Mouse (Mus musculus) midbrain, embryonic 12.5 days (tissue): Measurements from ENCODE around the gene Olfr649. TPM values are rescaled to one million over a fixed set of nuclear protein-coding genes. Genes with fewer than 3 reads are reported as not detected.

ENCODE experiments used
- ATAC-seq: fragments of 200-750 bp; cut with Nextera tagmentation; 2 replicates; pipeline ENCODE4 v1.8.0; 2017; ENCODE audit warnings: low read depth, moderate TSS enrichment, moderate library complexity; ENCODE audit not compliant: low FRiP score
- H3K27ac ChIP-seq: fragments of 300-500 bp; sonication (generic); replicated peaks from 2 replicates; pipeline ENCODE4 v1.5.1; 2016; ENCODE audit warnings: mild to moderate bottlenecking
- H3K27me3 ChIP-seq: fragments of 300-500 bp; sonication (generic); 2 replicates; pipeline ENCODE4 v1.6.1; 2016; ENCODE audit warnings: mild to moderate bottlenecking
- H3K36me3 ChIP-seq: fragments of 300-500 bp; sonication (generic); 2 replicates; pipeline ENCODE4 v1.6.1; 2016
- H3K4me1 ChIP-seq: fragments of 300-500 bp; sonication (generic); 2 replicates; pipeline ENCODE4 v1.6.1; 2016
- H3K4me2 ChIP-seq: fragments of 300-500 bp; sonication (generic); replicated peaks from 2 replicates; pipeline ENCODE4 v1.6.1; 2016; ENCODE audit warnings: mild to moderate bottlenecking, moderate library complexity
- H3K4me3 ChIP-seq: fragments of 300-500 bp; sonication (generic); 2 replicates; pipeline ENCODE4 v1.5.1; 2016; ENCODE audit warnings: mild to moderate bottlenecking
- H3K9ac ChIP-seq: fragments of 300-500 bp; sonication (generic); replicated peaks from 2 replicates; pipeline ENCODE4 v1.6.1; 2016; ENCODE audit warnings: mild to moderate bottlenecking, moderate library complexity
- H3K9me3 ChIP-seq: fragments of 300-500 bp; sonication (generic); 2 replicates; pipeline ENCODE4 v1.6.1; 2016; ENCODE audit warnings: mild to moderate bottlenecking
- WGBS: fragments of 180-500 bp; shearing (Covaris S2); methylation state at CpG from one replicate; pipeline ENCODE4 v1.1.7; 2016; 5-methylcytosine and 5-hydroxymethylcytosine counted together
- polyA plus RNA-seq: library from polyadenylated mRNA; unstranded; fragments of >200 nt; fragmentation: Nextera tagmentation; extraction: Ambion mirVana; gene quantifications from 2 replicates; pipeline ENCODE4 v1.2.1, GENCODE M21; 2016

Gene Olfr649
- not detected in 2 replicates for polyA plus RNA-seq

GRCm38 (mm10) chr7:104195885-104196284, at the start of gene Olfr649:
Gene Olfr649, minus strand, starts transcription at chr7:104195985.
- Histone ChIP-seq H3K4me2 (no peak within 1 kb of the TSS), H3K36me3 (no peaks in the 10 kb centered on the region), H3K27me3 (no peaks in the 10 kb centered on the region), H3K27ac (no peak within 1 kb of the TSS), H3K4me1 (no peaks in the 10 kb centered on the region), H3K9ac (no peak within 1 kb of the TSS), H3K9me3 (no peaks in the 10 kb centered on the region), H3K4me3 (no peak within 1 kb of the TSS)
- 82% methylated on average over 6 of the region's 6 CpGs for WGBS
- no peak for ATAC-seq

DNA sequence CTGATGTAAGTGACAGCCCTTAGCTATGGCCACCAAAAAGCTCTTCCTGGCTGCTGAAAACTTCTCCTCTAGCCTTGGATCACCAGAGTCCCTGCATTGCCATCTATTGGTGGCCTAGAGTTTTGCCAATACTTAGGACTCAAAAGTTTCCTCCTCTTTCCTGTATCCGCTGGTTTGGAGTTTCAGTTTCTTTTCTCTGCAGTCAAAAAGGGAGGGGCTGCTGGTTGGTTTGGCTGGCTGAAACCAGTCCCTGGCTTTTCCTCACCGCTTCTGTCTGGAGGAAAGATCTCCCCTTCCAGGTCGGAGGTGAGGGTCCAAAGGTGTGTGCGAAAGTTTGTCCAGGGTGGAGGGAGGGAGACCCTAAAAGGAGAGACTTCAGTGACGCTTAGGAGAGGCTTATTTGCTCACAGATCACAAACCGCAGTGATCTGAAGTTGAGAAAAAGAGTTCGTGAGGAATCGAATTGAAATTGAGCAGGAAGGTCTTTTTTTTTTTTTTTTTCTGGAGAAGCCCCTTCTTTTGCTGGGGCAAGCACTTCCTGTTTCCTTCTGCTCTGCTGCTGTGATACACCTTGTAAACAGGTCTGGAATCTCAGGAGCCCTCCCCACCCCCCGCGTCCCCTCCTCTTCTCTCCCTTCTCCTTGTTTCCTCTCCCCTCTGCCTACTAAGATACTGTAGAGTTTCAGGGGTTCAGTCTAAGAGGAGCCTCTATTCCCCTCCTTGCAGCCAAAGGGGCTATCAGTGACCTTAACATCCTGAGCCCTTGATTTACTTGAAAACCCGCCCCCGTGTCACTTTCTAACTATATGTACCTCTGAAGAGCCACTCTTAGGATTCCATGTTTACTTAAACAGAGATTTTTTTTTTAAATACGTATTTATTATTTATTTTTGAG, 48.7 kb upstream of the Olfr649 start, which contains the start of gene Trim34a:
Gene Trim34a, plus strand, starts transcription at position 171 of the 895 bp plus-strand sequence.
- peak within 1 kb of the TSS; percentile 32 for H3K4me3 ChIP-seq
- H3K9me3 ChIP-seq = no peaks in the 10 kb centered on the region
- H3K4me1 ChIP-seq = no peaks in the 10 kb centered on the region
- no peak within 1 kb of the TSS for H3K27ac ChIP-seq
- ATAC-seq = peak; percentile 58
- H3K36me3 ChIP-seq = no peaks in the 10 kb centered on the region
- 7% methylated on average over 13 of the region's 13 CpGs for WGBS
- no peaks in the 10 kb centered on the region for H3K27me3 ChIP-seq
- peak within 1 kb of the TSS; percentile 43 for H3K4me2 ChIP-seq
- H3K9ac ChIP-seq = no peak within 1 kb of the TSS

DNA sequence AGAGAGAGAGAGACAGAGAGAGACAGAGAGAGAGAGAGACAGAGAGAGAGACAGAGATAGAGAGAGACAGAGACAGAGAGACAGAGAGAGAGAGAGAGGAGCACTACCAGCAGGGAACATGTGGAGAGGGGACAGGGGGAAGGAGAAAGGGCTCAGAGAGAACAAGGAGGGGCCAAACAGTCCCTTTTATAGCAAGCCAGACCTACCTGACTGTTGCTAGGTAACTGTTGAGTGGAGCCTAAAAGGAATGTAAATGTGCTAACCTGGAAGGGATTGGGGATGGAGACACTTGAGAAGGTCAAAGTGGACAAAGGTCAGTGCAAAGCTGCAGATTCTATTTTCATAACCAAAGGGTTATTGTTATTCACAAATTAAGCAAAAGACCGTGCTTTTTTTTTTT, 47.8 kb upstream of the Olfr649 start:
- 67% methylated on average over 1 of the region's 1 CpGs for WGBS
- Histone ChIP-seq H3K36me3 (no peaks in the 10 kb centered on the region), H3K9ac (no peak overlapping the region), H3K9me3 (no peaks in the 10 kb centered on the region), H3K4me2 (no peak overlapping the region), H3K4me1 (no peaks in the 10 kb centered on the region), H3K27me3 (no peaks in the 10 kb centered on the region), H3K27ac (no peak overlapping the region), H3K4me3 (no peak overlapping the region)
- ATAC-seq = no peak

DNA sequence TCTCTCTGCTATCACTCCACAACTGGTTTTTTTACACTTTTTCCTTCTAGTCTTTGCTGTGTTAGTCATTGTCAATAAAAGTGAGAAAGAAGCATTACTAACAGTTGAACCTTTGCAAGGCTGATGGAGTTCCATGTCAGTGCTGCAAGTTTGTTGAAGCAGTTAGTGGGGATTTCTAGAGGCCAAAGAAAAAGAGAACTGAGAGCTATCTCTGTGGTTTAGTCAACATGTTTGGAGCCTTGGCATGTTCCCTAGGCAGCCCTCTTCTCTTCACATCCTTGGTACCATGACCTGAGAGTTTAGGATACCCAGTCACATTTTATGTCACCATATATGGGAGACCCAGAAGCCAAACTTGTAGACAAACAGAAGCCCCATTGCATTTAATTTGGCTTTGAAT, 45.1 kb upstream of the Olfr649 start:
- no peaks in the 10 kb centered on the region for H3K36me3 ChIP-seq
- H3K4me2 ChIP-seq = no peak overlapping the region
- H3K9me3 ChIP-seq = no peaks in the 10 kb centered on the region
- ATAC-seq = no peak
- H3K9ac ChIP-seq = no peak overlapping the region
- H3K27ac ChIP-seq = no peak overlapping the region
- no peaks in the 10 kb centered on the region for H3K4me1 ChIP-seq
- H3K4me3 ChIP-seq = no peak overlapping the region
- no peaks in the 10 kb centered on the region for H3K27me3 ChIP-seq

DNA sequence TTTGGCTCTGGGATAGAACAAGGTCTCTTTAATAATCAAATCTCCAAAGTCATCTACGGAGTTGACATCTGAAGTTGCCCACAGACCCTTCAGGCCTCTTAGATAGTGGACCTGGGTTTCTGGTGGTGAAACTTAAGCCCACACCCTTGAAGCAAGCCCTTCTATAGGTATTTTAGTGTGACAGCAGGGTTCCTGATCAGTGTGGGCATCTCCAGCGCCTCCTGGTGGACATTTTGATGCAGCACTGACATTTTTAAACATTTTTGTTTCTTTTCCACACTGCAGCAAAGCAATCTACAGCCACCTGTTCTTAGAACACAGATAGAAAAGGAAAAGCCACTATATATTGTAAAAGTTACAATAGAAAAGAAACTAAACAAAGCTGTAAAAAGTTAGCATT, 35.4 kb upstream of the Olfr649 start:
- no peaks in the 10 kb centered on the region for H3K36me3 ChIP-seq
- H3K9me3 ChIP-seq = no peaks in the 10 kb centered on the region
- no peak for ATAC-seq
- H3K4me3 ChIP-seq = no peak overlapping the region
- no peaks in the 10 kb centered on the region for H3K4me1 ChIP-seq
- H3K4me2 ChIP-seq = no peak overlapping the region
- no peak overlapping the region for H3K27ac ChIP-seq
- WGBS = 36% methylated on average over 2 of the region's 2 CpGs
- no peaks in the 10 kb centered on the region for H3K27me3 ChIP-seq
- H3K9ac ChIP-seq = no peak overlapping the region

DNA sequence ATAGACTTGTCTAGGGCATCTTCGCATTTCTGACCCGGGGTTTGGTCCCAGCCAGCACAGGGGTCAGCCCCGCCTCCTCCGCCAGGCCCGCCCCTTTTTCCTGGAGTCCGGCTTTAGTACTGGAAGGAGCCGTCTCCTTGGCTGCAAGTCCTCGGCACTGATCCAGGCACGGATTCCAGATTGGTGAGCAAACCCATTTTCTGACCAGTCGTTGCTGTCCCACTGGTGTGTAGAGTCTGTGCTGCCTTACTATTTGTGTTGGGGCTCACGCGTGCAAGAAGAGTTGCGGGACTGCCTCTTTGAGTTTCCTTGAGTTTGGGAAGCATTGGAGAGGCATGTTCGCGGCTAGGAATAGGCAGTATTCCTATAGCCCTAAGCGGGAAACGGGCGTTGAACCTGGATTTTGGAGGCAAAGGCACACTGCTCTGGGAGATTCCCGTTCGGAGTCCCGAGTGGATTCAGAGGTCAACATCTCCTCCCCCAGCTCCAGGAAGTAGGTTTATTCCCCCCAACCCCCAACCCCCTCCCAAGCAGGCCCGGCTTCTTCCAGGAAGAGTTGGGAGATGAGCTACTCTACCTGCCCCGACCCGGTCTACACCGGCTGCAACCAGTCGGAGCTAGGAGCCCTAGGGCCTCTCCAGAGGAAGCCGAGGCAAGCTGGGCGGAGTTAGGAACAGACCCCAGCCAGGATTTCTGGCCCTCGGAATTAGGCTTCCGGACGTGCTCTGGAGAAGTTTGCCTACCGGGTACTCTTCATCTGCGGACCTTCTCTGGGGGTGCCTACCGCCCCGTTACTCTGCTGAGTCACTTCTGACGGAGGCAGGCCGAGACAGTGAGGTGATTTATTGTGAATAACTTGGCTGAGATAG, 23.1 kb upstream of the Olfr649 start, which contains the start of gene Trim6:
Gene Trim6, plus strand, starts transcription at position 93 of the 869 bp plus-strand sequence.
- Histone ChIP-seq H3K36me3 (no peaks in the 10 kb centered on the region), H3K9ac (0 out of 2 replicates have a peak within 1 kb of the TSS, but pooled peaks have one; percentile 24), H3K27me3 (no peaks in the 10 kb centered on the region), H3K4me1 (peaks cover 7% of the 10 kb centered on the region), H3K4me3 (peak within 1 kb of the TSS; percentile 31), H3K27ac (no peak within 1 kb of the TSS), H3K4me2 (peak within 1 kb of the TSS; percentile 53), H3K9me3 (no peaks in the 10 kb centered on the region)
- ATAC-seq = peak; percentile 82
- WGBS = 2% methylated on average over 37 of the region's 37 CpGs

- ATAC-seq = no peak
- Histone ChIP-seq H3K27me3 (no peaks in the 10 kb centered on the region), H3K9ac (no peak overlapping the region), H3K4me3 (no peak overlapping the region), H3K36me3 (no peaks in the 10 kb centered on the region), H3K9me3 (no peaks in the 10 kb centered on the region), H3K27ac (no peak overlapping the region), H3K4me2 (no peak overlapping the region), H3K4me1 (peaks cover 7% of the 10 kb centered on the region)
- WGBS = 84% methylated on average over 2 of the region's 2 CpGs
Observed at GRCm38 (mm10) chr7:104217881-104218280, 22.1 kb upstream of the Olfr649 start.

DNA sequence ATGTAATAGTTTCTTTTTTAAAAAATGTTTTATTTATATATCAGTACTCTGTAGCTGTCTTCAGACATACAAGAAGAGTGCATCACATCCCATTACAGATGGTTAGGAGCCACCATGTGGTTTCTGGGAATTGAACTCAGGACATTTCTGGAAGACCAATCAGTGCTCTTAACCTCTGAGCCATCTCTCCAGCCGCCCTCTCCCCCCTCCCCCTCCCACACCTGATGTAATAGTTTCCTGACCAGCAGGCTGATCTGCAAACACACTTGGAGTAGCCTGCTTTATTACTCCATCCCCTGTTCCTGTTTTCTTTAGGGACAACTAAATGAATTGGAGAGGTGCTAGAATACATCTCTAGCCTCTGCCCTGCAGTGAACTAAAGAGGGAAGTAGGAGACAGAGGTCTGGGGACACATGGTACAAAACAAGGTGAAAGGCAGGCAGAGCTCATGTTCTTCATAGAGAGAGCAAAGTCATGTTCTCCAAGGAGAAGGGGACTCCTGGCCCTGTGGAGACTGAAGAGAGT, 20.3 kb upstream of the Olfr649 start:
- Histone ChIP-seq H3K27me3 (no peaks in the 10 kb centered on the region), H3K4me2 (no peak overlapping the region), H3K9ac (no peak overlapping the region), H3K9me3 (no peaks in the 10 kb centered on the region), H3K36me3 (no peaks in the 10 kb centered on the region), H3K4me1 (peaks cover 7% of the 10 kb centered on the region), H3K4me3 (no peak overlapping the region), H3K27ac (no peak overlapping the region)
- ATAC-seq = no peak
- WGBS = 63% methylated on average over 1 of the region's 1 CpGs

DNA sequence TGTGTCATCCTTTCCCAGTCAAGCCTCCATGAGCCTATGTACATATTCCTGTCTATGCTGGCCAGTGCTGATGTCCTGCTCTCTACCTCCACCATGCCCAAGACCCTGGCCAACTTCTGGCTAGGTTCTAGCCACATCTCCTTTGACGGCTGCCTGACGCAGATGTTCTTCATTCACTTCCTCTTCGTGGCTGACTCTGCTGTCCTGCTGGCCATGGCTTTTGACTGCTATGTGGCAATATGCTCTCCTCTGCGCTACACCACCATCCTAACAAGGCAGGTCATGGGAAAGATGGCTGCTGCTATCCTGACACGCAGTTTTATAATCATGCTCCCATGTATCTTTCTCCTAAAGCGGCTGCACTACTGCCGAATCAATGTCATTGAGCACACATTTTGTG, 10.4 kb upstream of the Olfr649 start:
- Histone ChIP-seq H3K9me3 (no peaks in the 10 kb centered on the region), H3K36me3 (no peaks in the 10 kb centered on the region), H3K27me3 (no peaks in the 10 kb centered on the region), H3K27ac (no peak overlapping the region), H3K9ac (no peak overlapping the region), H3K4me2 (no peak overlapping the region), H3K4me1 (no peaks in the 10 kb centered on the region), H3K4me3 (no peak overlapping the region)
- WGBS = 97% methylated on average over 7 of the region's 7 CpGs
- ATAC-seq = no peak

- Histone ChIP-seq H3K4me3 (no peak overlapping the region), H3K4me2 (no peak overlapping the region), H3K36me3 (no peaks in the 10 kb centered on the region), H3K27me3 (no peaks in the 10 kb centered on the region), H3K9ac (no peak overlapping the region), H3K27ac (no peak overlapping the region), H3K4me1 (no peaks in the 10 kb centered on the region), H3K9me3 (no peaks in the 10 kb centered on the region)
- peak; percentile 79 for ATAC-seq
- 5% methylated on average over 5 of the region's 5 CpGs for WGBS
Observed at GRCm38 (mm10) chr7:104199822-104200221, 4.0 kb upstream of the Olfr649 start.

DNA sequence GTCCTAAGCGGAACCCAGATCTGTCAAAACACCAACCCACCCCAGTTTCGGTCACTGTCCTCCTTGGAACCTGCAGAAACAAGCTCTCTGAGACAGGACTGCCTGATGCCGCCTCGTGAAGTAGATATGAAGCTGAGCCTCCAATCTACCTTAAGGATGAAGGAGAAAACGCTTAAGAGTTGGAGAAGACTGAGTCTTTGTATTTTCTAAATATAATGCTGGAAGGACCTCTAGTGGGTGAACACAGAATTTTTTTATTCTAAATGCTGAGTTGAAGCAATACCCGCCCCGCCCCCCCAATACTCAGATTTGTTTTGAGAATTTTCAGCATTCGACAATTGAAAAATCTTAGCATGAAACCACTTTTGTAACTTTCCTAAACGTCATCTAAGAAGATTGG, 4.5 kb downstream of the Olfr649 start:
- Histone ChIP-seq H3K9ac (no peak overlapping the region), H3K4me3 (no peak overlapping the region), H3K9me3 (no peaks in the 10 kb centered on the region), H3K4me2 (no peak overlapping the region), H3K36me3 (no peaks in the 10 kb centered on the region), H3K27me3 (no peaks in the 10 kb centered on the region), H3K27ac (no peak overlapping the region), H3K4me1 (no peaks in the 10 kb centered on the region)
- no peak for ATAC-seq
- WGBS = 60% methylated on average over 9 of the region's 9 CpGs

- Histone ChIP-seq H3K27ac (no peak within 1 kb of the TSS), H3K4me3 (no peak within 1 kb of the TSS), H3K36me3 (no peaks in the 10 kb centered on the region), H3K27me3 (no peaks in the 10 kb centered on the region), H3K4me1 (no peaks in the 10 kb centered on the region), H3K9ac (no peak within 1 kb of the TSS), H3K9me3 (no peaks in the 10 kb centered on the region), H3K4me2 (no peak within 1 kb of the TSS)
- WGBS = 94% methylated on average over 2 of the region's 2 CpGs
- no peak for ATAC-seq
Observed at GRCm38 (mm10) chr7:104183292-104183691, 12.5 kb downstream of the Olfr649 start, which contains the start of gene Olfr648. Gene Olfr648, minus strand, starts transcription at chr7:104183392.
